Mouse (Mus musculus) MEL (cell line): ENCODE measurements at regions not wholly inside any gene's neighbourhood (a gene's known extent, or its start where the extent isn't known, plus 50 kb on each side); places are given as distances from the start of the nearest gene placed in this dataset.

Source experiments
- CTCF ChIP-seq, 3 experiments: IDR thresholded peaks in 2 of 3; conservative IDR thresholded peaks in 1 of 3; 2 replicates each; pipeline ENCODE4 v1.5.1; 2011 to 2012; ENCODE audit warnings: low read length in 3 of 3, low read depth in 2 of 3, mild to moderate bottlenecking in 2 of 3, improper control_type of control experiment in 1 of 3, inconsistent platforms in 1 of 3, mixed read lengths in 1 of 3, moderate library complexity in 1 of 3; ENCODE audit not compliant: control insufficient read depth in 1 of 3, insufficient read depth in 1 of 3, poor library complexity in 1 of 3, severe bottlenecking in 1 of 3
- HCFC1 ChIP-seq: IDR thresholded peaks from 2 replicates; pipeline ENCODE4 v1.6.1; 2012; ENCODE audit warnings: low read depth, mild to moderate bottlenecking, inconsistent platforms, low read length, improper control_type of control experiment, moderate library complexity
- POLR2A ChIP-seq, 2 experiments: IDR thresholded peaks; 2 replicates each; pipeline ENCODE4 v1.6.1; 2011 to 2012; ENCODE audit warnings: low read length in 2 of 2, mild to moderate bottlenecking in 2 of 2, control low read depth in 1 of 2, improper control_type of control experiment in 1 of 2, low read depth in 1 of 2, moderate library complexity in 1 of 2; ENCODE audit not compliant: control insufficient read depth in 1 of 2, insufficient read depth in 1 of 2, poor library complexity in 1 of 2

DNA sequence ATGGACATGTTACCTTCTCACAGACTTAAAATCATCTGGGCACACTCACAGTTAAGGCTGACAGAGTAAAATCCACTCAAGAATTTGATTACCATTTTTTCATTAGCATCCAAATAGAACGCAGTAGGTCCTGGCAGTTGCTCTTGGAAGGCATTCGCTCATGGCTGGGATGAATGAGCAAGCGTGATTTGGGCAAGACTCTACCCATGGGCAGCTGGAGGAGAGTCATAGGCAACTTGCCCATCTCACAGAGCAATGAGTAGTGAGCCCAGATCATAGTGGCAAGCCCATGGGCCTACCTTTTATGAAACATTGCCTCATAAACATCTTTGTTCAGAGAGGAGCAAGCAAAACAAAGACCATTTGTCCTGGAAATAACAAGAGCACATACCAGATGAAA is 345.9 kb upstream of the Sash1 start:
- TF ChIP-seq HCFC1 (no peak), CTCF (IDR thresholded peaks at IDR 0.05 in 2 of 3, conservative IDR thresholded peaks at IDR 0.05 in 1 of 3; ENCODE audit: control insufficient read depth in 1 of 3, insufficient read depth in 1 of 3, low read depth in 2 of 3, low read length in 3 of 3, poor library complexity in 1 of 3, severe bottlenecking in 1 of 3) (no peak), POLR2A (IDR thresholded peaks at IDR 0.05; ENCODE audit: control insufficient read depth in 1 of 2, insufficient read depth in 1 of 2, low read depth in 1 of 2, low read length in 2 of 2, poor library complexity in 1 of 2) (no peak)
